Mouse (Mus musculus): ENCODE results near the gene Cdyl. TPM values are rescaled to one million over a fixed set of nuclear protein-coding genes. Genes with fewer than 3 reads are reported as not detected.

Gene Cdyl
- polyA plus RNA-seq, 1 experiment, result 3.8 TPM

- no peak overlapping the region for H3K27ac ChIP-seq (ENCODE audit: insufficient read depth, low read depth, low read length)
- TF ChIP-seq POLR2A (IDR thresholded peaks at IDR 0.05; ENCODE audit: low read depth, low read length), result no peak
- TF ChIP-seq CTCF (IDR thresholded peaks at IDR 0.05; ENCODE audit: extremely low read depth, insufficient read length, insufficient replicate concordance, low read depth, low read length), result no peak
- no peaks in the 10 kb centered on the region for H3K27me3 ChIP-seq (ENCODE audit: control insufficient read depth, insufficient read depth, low read length)
- no peak overlapping the region for H3K4me3 ChIP-seq (ENCODE audit: low read depth, low read length)
- peaks cover 6% of the 10 kb centered on the region for H3K36me3 ChIP-seq (ENCODE audit: control insufficient read depth, insufficient read depth, low read length)
- WGBS, result 80% methylated on average over 7 of the region's 7 CpGs
- peaks cover 8% of the 10 kb centered on the region; the same call in 1 of the 2 replicates for H3K4me1 ChIP-seq (ENCODE audit: control insufficient read depth, insufficient read depth, insufficient read length, low read length)
These were observed 153.9 kb downstream of the Cdyl start for GRCm38 (mm10) chr13:35813348-35814127.

DNA sequence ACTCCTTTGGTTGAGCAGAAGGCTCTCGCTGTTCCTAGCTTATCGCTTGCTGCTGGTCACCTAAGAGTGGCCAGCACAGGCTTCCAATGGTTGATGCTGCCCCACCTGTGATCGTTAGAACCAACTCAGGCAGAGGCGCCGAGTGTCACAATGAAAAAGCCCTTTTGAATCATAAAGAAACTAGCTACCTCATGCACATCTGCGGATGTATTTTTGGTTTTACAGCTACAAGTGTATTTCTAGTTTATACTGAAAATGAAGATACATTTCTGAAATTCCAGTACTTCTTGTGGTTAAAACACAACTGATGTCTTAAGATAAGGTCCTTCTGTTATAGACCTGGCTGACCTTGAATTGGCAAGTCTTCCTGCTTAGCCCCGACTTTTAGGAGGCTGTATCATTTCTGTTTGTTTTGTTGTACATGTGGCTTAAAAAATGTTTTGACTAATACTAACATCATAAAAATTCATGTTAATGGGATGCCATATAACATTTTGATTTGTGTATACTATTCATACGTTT, 155.6 kb downstream of the Cdyl start:
- H3K4me1 ChIP-seq (ENCODE audit: control insufficient read depth, insufficient read depth, insufficient read length, low read length), result peaks cover 8% of the 10 kb centered on the region; the same call in 1 of the 2 replicates
- H3K27ac ChIP-seq (ENCODE audit: insufficient read depth, low read depth, low read length), result no peak overlapping the region
- peaks cover 10% of the 10 kb centered on the region for H3K36me3 ChIP-seq (ENCODE audit: control insufficient read depth, insufficient read depth, low read length)
- WGBS, result 81% methylated on average over 8 of the region's 8 CpGs
- no peak overlapping the region for H3K4me3 ChIP-seq (ENCODE audit: low read depth, low read length)
- no peak for TF ChIP-seq CTCF (IDR thresholded peaks at IDR 0.05; ENCODE audit: extremely low read depth, insufficient read length, insufficient replicate concordance, low read depth, low read length)
- no peak for TF ChIP-seq POLR2A (IDR thresholded peaks at IDR 0.05; ENCODE audit: low read depth, low read length)
- H3K27me3 ChIP-seq (ENCODE audit: control insufficient read depth, insufficient read depth, low read length), result no peaks in the 10 kb centered on the region

- 42% methylated on average over 16 of the region's 16 CpGs for WGBS
- TF ChIP-seq POLR2A (IDR thresholded peaks at IDR 0.05; ENCODE audit: low read depth, low read length), result no peak
- TF ChIP-seq CTCF (IDR thresholded peaks at IDR 0.05; ENCODE audit: extremely low read depth, insufficient read length, insufficient replicate concordance, low read depth, low read length), result no peak
- Histone ChIP-seq H3K36me3 (ENCODE audit: control insufficient read depth, insufficient read depth, low read length) (peaks cover 10% of the 10 kb centered on the region), H3K27ac (ENCODE audit: insufficient read depth, low read depth, low read length) (no peak overlapping the region), H3K27me3 (ENCODE audit: control insufficient read depth, insufficient read depth, low read length) (no peaks in the 10 kb centered on the region), H3K4me3 (ENCODE audit: low read depth, low read length) (no peak overlapping the region), H3K4me1 (ENCODE audit: control insufficient read depth, insufficient read depth, insufficient read length, low read length) (peaks cover 8% of the 10 kb centered on the region; the same call in 1 of the 2 replicates)
These were observed 156.2 kb downstream of the Cdyl start for GRCm38 (mm10) chr13:35815782-35816368.

GRCm38 (mm10) chr13:35817626-35818025, 158.0 kb downstream of the Cdyl start:
- WGBS, result 66% methylated on average over 3 of the region's 3 CpGs
- Histone ChIP-seq H3K27me3 (ENCODE audit: control insufficient read depth, insufficient read depth, low read length) (no peaks in the 10 kb centered on the region), H3K4me3 (ENCODE audit: low read depth, low read length) (no peak overlapping the region), H3K4me1 (ENCODE audit: control insufficient read depth, insufficient read depth, insufficient read length, low read length) (peaks cover 8% of the 10 kb centered on the region; the same call in 1 of the 2 replicates), H3K27ac (ENCODE audit: insufficient read depth, low read depth, low read length) (no peak overlapping the region), H3K36me3 (ENCODE audit: control insufficient read depth, insufficient read depth, low read length) (peaks cover 10% of the 10 kb centered on the region)
- TF ChIP-seq CTCF (IDR thresholded peaks at IDR 0.05; ENCODE audit: extremely low read depth, insufficient read length, insufficient replicate concordance, low read depth, low read length) (no peak), POLR2A (IDR thresholded peaks at IDR 0.05; ENCODE audit: low read depth, low read length) (no peak)

GRCm38 (mm10) chr13:35818060-35818459, 158.4 kb downstream of the Cdyl start:
- TF ChIP-seq CTCF (IDR thresholded peaks at IDR 0.05; ENCODE audit: extremely low read depth, insufficient read length, insufficient replicate concordance, low read depth, low read length) (no peak), POLR2A (IDR thresholded peaks at IDR 0.05; ENCODE audit: low read depth, low read length) (no peak)
- Histone ChIP-seq H3K36me3 (ENCODE audit: control insufficient read depth, insufficient read depth, low read length) (peaks cover 10% of the 10 kb centered on the region), H3K27me3 (ENCODE audit: control insufficient read depth, insufficient read depth, low read length) (no peaks in the 10 kb centered on the region), H3K27ac (ENCODE audit: insufficient read depth, low read depth, low read length) (no peak overlapping the region), H3K4me3 (ENCODE audit: low read depth, low read length) (no peak overlapping the region), H3K4me1 (ENCODE audit: control insufficient read depth, insufficient read depth, insufficient read length, low read length) (peaks cover 8% of the 10 kb centered on the region; the same call in 1 of the 2 replicates)
- WGBS, result 72% methylated on average over 4 of the region's 4 CpGs

DNA sequence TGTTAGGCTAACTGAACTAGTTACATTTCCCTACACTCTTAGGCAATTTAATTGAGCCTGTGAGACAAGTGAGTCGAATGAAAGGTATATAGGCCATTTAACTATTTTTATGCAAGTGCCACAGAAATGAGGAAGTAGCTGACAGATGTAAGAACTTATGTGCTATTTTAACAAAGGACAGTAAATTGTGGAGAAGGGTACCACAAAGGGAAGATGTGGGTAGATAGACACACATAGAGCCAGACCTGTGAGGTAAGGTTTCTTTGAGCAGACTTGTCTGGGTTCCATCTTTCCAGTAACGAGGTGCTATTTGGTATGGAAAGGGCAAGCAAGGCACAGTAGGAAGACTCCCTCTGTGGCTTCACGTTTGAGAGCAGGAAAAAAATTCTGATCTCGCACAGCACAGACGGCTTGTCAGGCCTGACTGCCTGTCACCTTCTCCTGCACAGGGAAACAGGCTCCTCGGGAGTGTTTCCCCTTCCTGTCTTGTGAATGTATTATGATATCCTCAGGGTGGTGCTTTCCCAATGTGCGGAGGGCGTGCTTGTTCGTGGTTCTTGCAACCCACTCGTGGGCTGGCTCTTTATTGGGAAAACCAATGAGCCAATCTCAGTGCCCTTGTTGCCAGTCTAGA, 162.3 kb downstream of the Cdyl start:
- TF ChIP-seq CTCF (IDR thresholded peaks at IDR 0.05; ENCODE audit: extremely low read depth, insufficient read length, insufficient replicate concordance, low read depth, low read length), result no peak
- no peak for TF ChIP-seq POLR2A (IDR thresholded peaks at IDR 0.05; ENCODE audit: low read depth, low read length)
- Histone ChIP-seq H3K27me3 (ENCODE audit: control insufficient read depth, insufficient read depth, low read length) (no peaks in the 10 kb centered on the region), H3K27ac (ENCODE audit: insufficient read depth, low read depth, low read length) (no peak overlapping the region), H3K4me3 (ENCODE audit: low read depth, low read length) (no peak overlapping the region), H3K36me3 (ENCODE audit: control insufficient read depth, insufficient read depth, low read length) (peaks cover 11% of the 10 kb centered on the region), H3K4me1 (ENCODE audit: control insufficient read depth, insufficient read depth, insufficient read length, low read length) (no peaks in the 10 kb centered on the region)
- WGBS, result 86% methylated on average over 10 of the region's 10 CpGs

DNA sequence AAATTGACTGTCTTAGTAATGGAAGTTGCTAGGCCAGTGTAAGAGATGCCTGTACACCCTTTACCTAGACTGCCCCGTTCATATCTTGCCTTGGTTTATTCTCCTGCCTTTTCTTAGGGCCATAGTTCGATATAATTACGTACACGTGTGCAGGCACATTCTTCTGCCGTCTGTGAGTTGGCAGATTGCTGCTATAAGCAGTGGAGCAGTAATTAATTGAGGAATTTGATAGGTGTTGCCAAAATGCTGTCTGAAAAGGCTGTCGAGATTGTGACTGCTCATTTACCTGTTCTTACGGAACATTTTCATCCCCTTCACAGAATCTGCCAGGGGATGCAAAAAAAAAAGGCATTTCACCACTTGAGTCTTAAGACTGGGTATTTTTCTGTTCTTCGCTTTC, 163.2 kb downstream of the Cdyl start:
- Histone ChIP-seq H3K36me3 (ENCODE audit: control insufficient read depth, insufficient read depth, low read length) (peaks cover 11% of the 10 kb centered on the region), H3K4me1 (ENCODE audit: control insufficient read depth, insufficient read depth, insufficient read length, low read length) (no peaks in the 10 kb centered on the region), H3K4me3 (ENCODE audit: low read depth, low read length) (no peak overlapping the region), H3K27me3 (ENCODE audit: control insufficient read depth, insufficient read depth, low read length) (no peaks in the 10 kb centered on the region), H3K27ac (ENCODE audit: insufficient read depth, low read depth, low read length) (no peak overlapping the region)
- 68% methylated on average over 8 of the region's 8 CpGs for WGBS
- TF ChIP-seq CTCF (IDR thresholded peaks at IDR 0.05; ENCODE audit: extremely low read depth, insufficient read length, insufficient replicate concordance, low read depth, low read length), result no peak
- no peak for TF ChIP-seq POLR2A (IDR thresholded peaks at IDR 0.05; ENCODE audit: low read depth, low read length)
